Mouse (Mus musculus): ENCODE data around the gene Cdc25a. TPM values are rescaled to one million over a fixed set of nuclear protein-coding genes. Genes with fewer than 3 reads are reported as not detected.

Cdc25a gene
- polyA plus RNA-seq, 1 experiment from 2014 or later, result 36.9 TPM

DNA sequence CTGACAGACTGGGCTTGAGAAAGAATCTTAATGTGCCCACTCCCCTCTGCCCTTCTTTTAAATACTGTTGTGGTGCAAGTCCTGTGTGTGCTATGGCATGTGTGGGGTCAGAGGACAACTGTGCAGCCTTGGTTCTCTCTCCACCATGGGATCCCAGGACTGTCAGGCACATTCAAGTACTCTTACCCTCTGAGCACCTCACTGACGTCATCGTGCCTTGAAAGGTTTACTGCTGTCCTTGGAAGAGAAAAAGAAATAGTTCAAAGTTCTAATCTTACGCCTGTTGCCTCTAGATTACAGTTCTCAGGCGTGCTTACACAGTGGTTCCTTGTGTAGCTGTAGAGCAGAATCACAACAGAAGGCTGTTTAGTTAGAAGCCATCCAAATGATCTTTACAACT, 10.9 kb downstream of the Cdc25a start:
- Histone ChIP-seq H3K27ac (ENCODE audit: low read depth, low read length) (no peak overlapping the region), H3K4me2 (no peak overlapping the region), H3K4me1 (ENCODE audit: control insufficient read depth, insufficient read depth, low read length) (no peaks in the 10 kb centered on the region), H3K9ac (ENCODE audit: low read length) (no peak overlapping the region), H3K36me3 (ENCODE audit: control insufficient read depth, insufficient read depth, low read length) (peaks cover 43% of the 10 kb centered on the region), H3K27me3 (ENCODE audit: control insufficient read depth, insufficient read depth, low read length) (no peaks in the 10 kb centered on the region), H3K9me3 (ENCODE audit: control insufficient read depth, low read length) (no peaks in the 10 kb centered on the region), H3K4me3 (ENCODE audit: low read depth, low read length) (no peak overlapping the region)
- 88% methylated on average over 4 of the region's 4 CpGs for WGBS
- no peak for ATAC-seq (ENCODE audit: low FRiP score)
- DNase-seq (ENCODE audit: low spot score, missing footprints), result no peak

GRCm38 (mm10) chr9:109887321-109887720, 11.9 kb downstream of the Cdc25a start:
- no peaks in the 10 kb centered on the region for H3K4me1 ChIP-seq (ENCODE audit: control insufficient read depth, insufficient read depth, low read length)
- DNase-seq (ENCODE audit: low spot score, missing footprints), result no peak
- H3K36me3 ChIP-seq (ENCODE audit: control insufficient read depth, insufficient read depth, low read length), result peaks cover 52% of the 10 kb centered on the region
- no peaks in the 10 kb centered on the region for H3K27me3 ChIP-seq (ENCODE audit: control insufficient read depth, insufficient read depth, low read length)
- H3K27ac ChIP-seq (ENCODE audit: low read depth, low read length), result no peak overlapping the region
- H3K4me3 ChIP-seq (ENCODE audit: low read depth, low read length), result no peak overlapping the region
- 95% methylated on average over 5 of the region's 5 CpGs for WGBS
- no peak overlapping the region for H3K9ac ChIP-seq (ENCODE audit: low read length)
- H3K4me2 ChIP-seq, result no peak overlapping the region
- ATAC-seq (ENCODE audit: low FRiP score), result no peak
- H3K9me3 ChIP-seq (ENCODE audit: control insufficient read depth, low read length), result no peaks in the 10 kb centered on the region

DNA sequence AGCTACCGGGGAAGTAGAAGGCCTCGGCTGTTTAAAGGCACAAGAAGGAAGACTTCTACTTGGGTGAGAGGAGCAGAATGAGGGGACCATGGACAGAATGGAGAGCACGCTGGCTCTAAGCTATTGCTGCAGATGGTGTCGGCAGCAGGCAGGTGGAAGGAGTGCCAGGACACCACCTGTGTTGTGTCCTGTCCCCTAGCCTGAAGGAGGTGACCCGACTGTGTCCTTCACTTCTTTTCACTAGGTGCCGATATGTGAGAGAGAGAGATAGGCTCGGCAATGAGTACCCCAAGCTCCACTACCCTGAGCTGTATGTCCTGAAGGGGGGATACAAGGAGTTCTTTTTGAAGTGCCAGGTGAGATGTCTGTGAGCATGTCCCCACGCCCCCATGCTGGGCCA, 16.1 kb downstream of the Cdc25a start:
- peaks cover 44% of the 10 kb centered on the region for H3K36me3 ChIP-seq (ENCODE audit: control insufficient read depth, insufficient read depth, low read length)
- no peaks in the 10 kb centered on the region for H3K9me3 ChIP-seq (ENCODE audit: control insufficient read depth, low read length)
- ATAC-seq (ENCODE audit: low FRiP score) (no peak), DNase-seq (ENCODE audit: low spot score, missing footprints) (no peak)
- H3K9ac ChIP-seq (ENCODE audit: low read length), result no peak overlapping the region
- WGBS, result 92% methylated on average over 8 of the region's 8 CpGs
- no peak overlapping the region for H3K4me3 ChIP-seq (ENCODE audit: low read depth, low read length)
- H3K4me1 ChIP-seq (ENCODE audit: control insufficient read depth, insufficient read depth, low read length), result no peaks in the 10 kb centered on the region
- no peak overlapping the region for H3K27ac ChIP-seq (ENCODE audit: low read depth, low read length)
- H3K27me3 ChIP-seq (ENCODE audit: control insufficient read depth, insufficient read depth, low read length), result no peaks in the 10 kb centered on the region
- no peak overlapping the region for H3K4me2 ChIP-seq

- H3K9ac ChIP-seq (ENCODE audit: low read length), result no peak overlapping the region
- no peaks in the 10 kb centered on the region for H3K27me3 ChIP-seq (ENCODE audit: control insufficient read depth, insufficient read depth, low read length)
- H3K36me3 ChIP-seq (ENCODE audit: control insufficient read depth, insufficient read depth, low read length), result peaks cover 40% of the 10 kb centered on the region
- ATAC-seq (ENCODE audit: low FRiP score) (peak; percentile 43; the same call in 1 of the 2 replicates), DNase-seq (ENCODE audit: low spot score, missing footprints) (peak; percentile 96)
- H3K9me3 ChIP-seq (ENCODE audit: control insufficient read depth, low read length), result no peaks in the 10 kb centered on the region
- H3K4me3 ChIP-seq (ENCODE audit: low read depth, low read length), result no peak overlapping the region
- no peak overlapping the region for H3K4me2 ChIP-seq
- H3K27ac ChIP-seq (ENCODE audit: low read depth, low read length), result no peak overlapping the region
- no peaks in the 10 kb centered on the region for H3K4me1 ChIP-seq (ENCODE audit: control insufficient read depth, insufficient read depth, low read length)
- WGBS, result 72% methylated on average over 5 of the region's 5 CpGs
Observed at GRCm38 (mm10) chr9:109892651-109893250, 17.4 kb downstream of the Cdc25a start.

- peaks cover 33% of the 10 kb centered on the region for H3K36me3 ChIP-seq (ENCODE audit: control insufficient read depth, insufficient read depth, low read length)
- WGBS, result 32% methylated on average over 6 of the region's 6 CpGs
Observed at GRCm38 (mm10) chr9:109894413-109895090, 19.2 kb downstream of the Cdc25a start.

GRCm38 (mm10) chr9:109895593-109895992, 20.2 kb downstream of the Cdc25a start:
- Histone ChIP-seq H3K27ac (ENCODE audit: low read depth, low read length) (no peak overlapping the region), H3K4me2 (no peak overlapping the region), H3K9me3 (ENCODE audit: control insufficient read depth, low read length) (no peaks in the 10 kb centered on the region), H3K4me3 (ENCODE audit: low read depth, low read length) (no peak overlapping the region), H3K36me3 (ENCODE audit: control insufficient read depth, insufficient read depth, low read length) (peaks cover 24% of the 10 kb centered on the region), H3K9ac (ENCODE audit: low read length) (no peak overlapping the region), H3K27me3 (ENCODE audit: control insufficient read depth, insufficient read depth, low read length) (no peaks in the 10 kb centered on the region), H3K4me1 (ENCODE audit: control insufficient read depth, insufficient read depth, low read length) (no peaks in the 10 kb centered on the region)
- ATAC-seq (ENCODE audit: low FRiP score) (no peak), DNase-seq (ENCODE audit: low spot score, missing footprints) (peak; percentile 83)
- WGBS, result 93% methylated on average over 6 of the region's 6 CpGs

More at GRCm38 (mm10) chr9:109894413-109895090, 19.2 kb downstream of the Cdc25a start:
- Histone ChIP-seq H3K9me3 (ENCODE audit: control insufficient read depth, low read length) (no peaks in the 10 kb centered on the region), H3K27ac (ENCODE audit: low read depth, low read length) (peak overlapping the region; percentile 44; the same call in 1 of the 2 replicates), H3K4me2 (no peak overlapping the region), H3K4me3 (ENCODE audit: low read depth, low read length) (no peak overlapping the region), H3K9ac (ENCODE audit: low read length) (peak overlapping the region; percentile 48; the same call in 1 of the 2 replicates), H3K4me1 (ENCODE audit: control insufficient read depth, insufficient read depth, low read length) (no peaks in the 10 kb centered on the region), H3K27me3 (ENCODE audit: control insufficient read depth, insufficient read depth, low read length) (no peaks in the 10 kb centered on the region)
- peak; percentile 90 for DNase-seq (ENCODE audit: low spot score, missing footprints)
- peak; percentile 77 for ATAC-seq (ENCODE audit: low FRiP score)

DNA sequence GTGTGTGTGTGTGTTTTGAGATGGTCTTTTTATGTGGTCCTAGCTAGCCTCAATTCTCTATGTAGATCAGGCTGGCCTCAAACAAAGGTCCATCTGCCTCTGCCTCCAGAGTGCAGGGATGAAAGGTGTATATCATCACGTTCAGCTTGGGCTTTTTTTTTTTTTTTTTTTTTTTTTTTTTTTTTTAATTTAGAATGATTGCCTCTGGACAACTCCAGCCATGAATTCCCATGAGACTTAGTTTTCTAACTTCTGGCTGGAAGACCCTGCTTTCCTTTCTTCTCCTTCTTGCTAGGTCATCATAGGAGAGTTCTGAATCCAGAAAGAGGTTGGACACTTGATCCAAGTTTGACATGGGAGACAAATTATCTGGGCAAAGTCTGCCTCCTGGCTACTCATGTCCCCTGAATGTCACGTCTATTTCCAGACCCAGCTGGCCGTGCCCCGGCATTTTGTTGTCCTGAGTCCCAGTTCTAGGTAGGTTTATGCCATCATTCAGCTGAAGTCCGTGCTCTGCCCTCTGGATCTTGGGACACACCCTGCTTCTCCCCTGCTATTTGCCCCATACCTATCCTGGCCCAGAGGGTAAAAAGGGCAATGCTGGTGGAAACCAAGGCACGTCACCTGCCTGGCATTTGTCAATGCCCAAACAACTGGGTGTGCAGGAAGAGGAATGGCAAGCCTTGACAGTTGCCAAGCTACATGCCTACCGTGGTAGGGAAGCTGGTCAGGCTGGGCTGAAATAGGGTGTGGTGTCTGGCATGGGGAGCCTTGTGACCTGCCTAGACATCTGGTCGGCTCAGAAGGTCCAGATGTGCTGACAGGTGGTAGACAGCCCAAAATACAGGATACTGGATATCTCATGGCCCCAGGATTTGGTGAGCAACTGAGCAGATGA, 21.1 kb downstream of the Cdc25a start:
- H3K9me3 ChIP-seq (ENCODE audit: control insufficient read depth, low read length), result no peaks in the 10 kb centered on the region
- no peaks in the 10 kb centered on the region for H3K4me1 ChIP-seq (ENCODE audit: control insufficient read depth, insufficient read depth, low read length)
- WGBS, result 88% methylated on average over 8 of the region's 8 CpGs
- H3K27me3 ChIP-seq (ENCODE audit: control insufficient read depth, insufficient read depth, low read length), result no peaks in the 10 kb centered on the region
- H3K4me2 ChIP-seq, result no peak overlapping the region
- peaks cover 15% of the 10 kb centered on the region for H3K36me3 ChIP-seq (ENCODE audit: control insufficient read depth, insufficient read depth, low read length)
- no peak for ATAC-seq (ENCODE audit: low FRiP score)
- H3K9ac ChIP-seq (ENCODE audit: low read length), result no peak overlapping the region
- H3K27ac ChIP-seq (ENCODE audit: low read depth, low read length), result no peak overlapping the region
- no peak overlapping the region for H3K4me3 ChIP-seq (ENCODE audit: low read depth, low read length)
- DNase-seq (ENCODE audit: low spot score, missing footprints), result no peak

- Histone ChIP-seq H3K36me3 (ENCODE audit: control insufficient read depth, insufficient read depth, low read length) (peaks cover 4% of the 10 kb centered on the region; the same call in 1 of the 2 replicates), H3K27me3 (ENCODE audit: control insufficient read depth, insufficient read depth, low read length) (no peaks in the 10 kb centered on the region), H3K4me1 (ENCODE audit: control insufficient read depth, insufficient read depth, low read length) (no peaks in the 10 kb centered on the region), H3K9me3 (ENCODE audit: control insufficient read depth, low read length) (no peaks in the 10 kb centered on the region), H3K27ac (ENCODE audit: low read depth, low read length) (no peak overlapping the region), H3K4me2 (no peak overlapping the region), H3K9ac (ENCODE audit: low read length) (no peak overlapping the region), H3K4me3 (ENCODE audit: low read depth, low read length) (no peak overlapping the region)
- WGBS, result 70% methylated on average over 2 of the region's 2 CpGs
- no peak for ATAC-seq (ENCODE audit: low FRiP score)
- no peak for DNase-seq (ENCODE audit: low spot score, missing footprints)
Observed at GRCm38 (mm10) chr9:109898027-109898426, 22.6 kb downstream of the Cdc25a start.

DNA sequence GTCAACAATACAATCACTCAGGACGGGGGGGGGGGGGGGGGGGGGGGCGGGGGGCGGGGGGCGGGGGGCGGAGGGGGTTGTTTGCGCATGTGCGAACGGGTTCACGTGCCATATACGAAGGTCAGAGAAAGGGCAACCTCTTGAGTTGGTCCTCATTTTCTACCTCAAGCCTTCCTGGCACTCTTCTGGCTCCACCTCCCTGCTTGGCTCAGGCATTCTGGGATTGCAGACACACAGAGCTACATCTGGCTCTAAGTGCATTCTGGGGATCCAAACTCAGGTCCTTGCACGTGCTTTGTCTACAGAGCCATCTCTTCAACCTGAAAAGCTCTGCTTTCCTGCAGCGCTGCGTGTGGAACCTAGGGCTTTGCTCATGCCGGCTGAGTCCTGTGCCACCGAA, 24.0 kb downstream of the Cdc25a start:
- Histone ChIP-seq H3K36me3 (ENCODE audit: control insufficient read depth, insufficient read depth, low read length) (no peaks in the 10 kb centered on the region), H3K9ac (ENCODE audit: low read length) (no peak overlapping the region), H3K9me3 (ENCODE audit: control insufficient read depth, low read length) (no peaks in the 10 kb centered on the region), H3K27ac (ENCODE audit: low read depth, low read length) (no peak overlapping the region), H3K27me3 (ENCODE audit: control insufficient read depth, insufficient read depth, low read length) (no peaks in the 10 kb centered on the region), H3K4me2 (no peak overlapping the region), H3K4me3 (ENCODE audit: low read depth, low read length) (no peak overlapping the region), H3K4me1 (ENCODE audit: control insufficient read depth, insufficient read depth, low read length) (no peaks in the 10 kb centered on the region)
- 63% methylated on average over 14 of the region's 15 CpGs for WGBS
- no peak for DNase-seq (ENCODE audit: low spot score, missing footprints)
- no peak for ATAC-seq (ENCODE audit: low FRiP score)

Measured in midbrain, embryonic 11.5 days (tissue).